Mouse (Mus musculus): ENCODE data around the gene Arhgef5.

The Arhgef5 gene

DNA sequence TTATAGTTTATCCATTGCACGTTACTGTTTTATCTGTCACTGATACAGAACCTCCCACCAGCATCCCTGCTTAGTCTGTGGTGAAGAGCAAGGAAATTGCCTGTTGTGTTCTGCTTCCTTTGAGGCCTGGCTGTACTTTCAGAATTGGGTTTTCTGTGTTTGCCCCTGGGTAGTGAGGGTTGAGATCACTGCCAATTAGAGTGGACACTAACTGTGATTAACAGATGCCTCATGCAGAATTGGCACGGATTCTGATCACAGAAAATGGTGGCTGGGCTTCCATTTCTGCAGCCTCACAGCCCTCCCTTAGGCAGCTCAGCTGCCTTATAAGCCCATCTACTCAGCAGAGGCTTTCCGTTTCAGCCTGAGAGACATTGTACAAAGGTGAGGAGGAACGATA, 68.1 kb downstream of the Arhgef5 start:
- no peak for DNase-seq (ENCODE audit: low read depth, low spot score)

GRCm38 (mm10) chr6:43335619-43336234, 70.3 kb downstream of the Arhgef5 start:
- no peak for DNase-seq (ENCODE audit: low read depth, low spot score)

DNA sequence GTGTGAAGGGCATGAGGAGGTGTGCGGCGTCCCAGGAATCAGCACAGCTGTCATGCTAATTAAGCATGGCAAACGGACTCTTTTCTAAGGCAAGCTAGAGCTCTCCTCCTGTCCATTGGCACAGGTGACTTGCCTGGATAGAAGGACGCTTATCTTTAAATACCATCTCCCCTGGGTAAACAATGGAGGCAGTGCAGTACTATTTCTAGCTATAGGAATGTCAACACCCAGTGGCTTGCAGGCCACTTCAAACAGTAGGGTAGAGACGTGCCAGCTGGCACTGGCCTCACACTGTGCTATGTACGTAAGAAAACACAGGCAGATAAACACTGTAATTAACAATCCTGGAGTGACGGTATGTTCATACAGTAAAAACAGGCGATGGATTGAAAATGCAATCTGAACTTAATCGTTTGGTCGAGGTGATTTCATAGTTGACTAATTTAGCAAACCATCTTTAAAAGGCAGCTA, 72.1 kb downstream of the Arhgef5 start:
- DNase-seq (ENCODE audit: low read depth, low spot score) = no peak

DNA sequence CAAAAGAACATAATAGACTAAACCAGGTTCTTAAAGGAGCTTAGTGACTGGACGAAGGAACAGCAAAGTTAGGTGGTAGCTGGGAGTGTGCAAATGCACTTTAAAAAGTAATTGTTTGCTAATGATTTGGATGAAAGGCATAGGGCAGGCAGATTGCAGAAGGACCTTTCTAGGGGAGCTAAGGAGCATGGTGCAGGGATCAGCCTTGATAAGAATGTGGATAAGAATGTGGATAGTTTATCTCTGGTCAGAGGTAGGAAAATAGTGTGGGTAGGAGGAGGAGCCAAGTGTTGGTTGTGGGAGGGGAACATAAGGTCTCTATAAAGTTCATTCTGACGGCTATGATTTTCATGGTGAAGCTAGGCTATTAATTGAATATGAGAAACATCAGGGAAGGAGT, 73.4 kb downstream of the Arhgef5 start:
- no peak for DNase-seq (ENCODE audit: low read depth, low spot score)
